Mouse (Mus musculus) embryonic facial prominence, embryonic 15.5 days (tissue): ENCODE measurements at regions not wholly inside any gene's neighbourhood (a gene's known extent, or its start where the extent isn't known, plus 50 kb on each side); places are given as distances from the start of the nearest gene placed in this dataset.

ENCODE experiments used
- ATAC-seq: fragments of 200-750 bp; cut with Nextera tagmentation; 2 replicates; pipeline ENCODE4 v1.8.0; 2017; ENCODE audit warnings: low read depth, moderate TSS enrichment; ENCODE audit not compliant: insufficient number of reproducible peaks, low FRiP score, low TSS enrichment
- H3K27ac ChIP-seq: fragments of 300-500 bp; sonication (generic); replicated peaks from 2 replicates; pipeline ENCODE4 v1.5.1; 2015; ENCODE audit warnings: mild to moderate bottlenecking, inconsistent platforms
- H3K27me3 ChIP-seq: fragments of 300-500 bp; sonication (generic); 2 replicates; pipeline ENCODE4 v1.6.1; 2015; ENCODE audit warnings: inconsistent platforms
- H3K36me3 ChIP-seq: fragments of 300-500 bp; sonication (generic); 2 replicates; pipeline ENCODE4 v1.6.1; 2015; ENCODE audit warnings: mild to moderate bottlenecking, inconsistent platforms
- H3K4me1 ChIP-seq: fragments of 300-500 bp; sonication (generic); 2 replicates; pipeline ENCODE4 v1.6.1; 2015; ENCODE audit warnings: inconsistent platforms
- H3K4me2 ChIP-seq: fragments of 300-500 bp; sonication (generic); replicated peaks from 2 replicates; pipeline ENCODE4 v1.6.1; 2015; ENCODE audit warnings: mild to moderate bottlenecking, inconsistent platforms
- H3K4me3 ChIP-seq: fragments of 300-500 bp; sonication (generic); replicated peaks from 2 replicates; pipeline ENCODE4 v1.5.1; 2015; ENCODE audit warnings: mild to moderate bottlenecking, inconsistent platforms
- H3K9ac ChIP-seq: fragments of 300-500 bp; sonication (generic); 2 replicates; pipeline ENCODE4 v1.6.1; 2015; ENCODE audit warnings: inconsistent platforms
- H3K9me3 ChIP-seq: fragments of 300-500 bp; sonication (generic); replicated peaks from 2 replicates; pipeline ENCODE4 v1.6.1; 2016; ENCODE audit warnings: inconsistent platforms
- WGBS: fragments of 180-500 bp; shearing (Covaris S2); methylation state at CpG from one replicate; pipeline ENCODE4 v1.1.7; 2015; 5-methylcytosine and 5-hydroxymethylcytosine counted together

GRCm38 (mm10) chr12:107769801-107770515, 233.4 kb downstream of the Bcl11b start:
- ATAC-seq, result no peak
- Histone ChIP-seq H3K27me3 (no peaks in the 10 kb centered on the region), H3K4me3 (no peak overlapping the region), H3K4me1 (peaks cover 12% of the 10 kb centered on the region), H3K4me2 (no peak overlapping the region), H3K9ac (no peak overlapping the region), H3K27ac (no peak overlapping the region), H3K36me3 (no peaks in the 10 kb centered on the region), H3K9me3 (no peaks in the 10 kb centered on the region)
- WGBS, result 52% methylated on average over 13 of the region's 13 CpGs

GRCm38 (mm10) chr12:107770516-107770836, 232.9 kb downstream of the Bcl11b start:
- 33% methylated on average over 5 of the region's 5 CpGs for WGBS
- Histone ChIP-seq H3K4me1 (peaks cover 12% of the 10 kb centered on the region), H3K36me3 (no peaks in the 10 kb centered on the region), H3K4me3 (no peak overlapping the region), H3K27ac (no peak overlapping the region), H3K27me3 (no peaks in the 10 kb centered on the region), H3K9ac (no peak overlapping the region), H3K4me2 (no peak overlapping the region), H3K9me3 (no peaks in the 10 kb centered on the region)
- no peak for ATAC-seq

GRCm38 (mm10) chr12:107771325-107771724, 232.1 kb downstream of the Bcl11b start:
- Histone ChIP-seq H3K4me3 (no peak overlapping the region), H3K36me3 (no peaks in the 10 kb centered on the region), H3K27me3 (no peaks in the 10 kb centered on the region), H3K4me1 (peaks cover 12% of the 10 kb centered on the region), H3K9me3 (no peaks in the 10 kb centered on the region), H3K27ac (no peak overlapping the region), H3K9ac (no peak overlapping the region), H3K4me2 (no peak overlapping the region)
- no peak for ATAC-seq
- WGBS, result 72% methylated on average over 2 of the region's 2 CpGs

- H3K9me3 ChIP-seq, result no peaks in the 10 kb centered on the region
- no peak overlapping the region for H3K9ac ChIP-seq
- 49% methylated on average over 3 of the region's 3 CpGs for WGBS
Measured at GRCm38 (mm10) chr12:107771809-107772208, 231.6 kb downstream of the Bcl11b start.

GRCm38 (mm10) chr12:107778046-107778445, 225.4 kb downstream of the Bcl11b start:
- Histone ChIP-seq H3K4me2 (no peak overlapping the region), H3K9ac (no peak overlapping the region), H3K36me3 (no peaks in the 10 kb centered on the region), H3K9me3 (no peaks in the 10 kb centered on the region), H3K4me1 (0 out of 2 replicates have a peak, but pooled peaks cover 7% of the 10 kb centered on the region), H3K27ac (no peak overlapping the region), H3K4me3 (no peak overlapping the region), H3K27me3 (no peaks in the 10 kb centered on the region)
- 57% methylated on average over 9 of the region's 9 CpGs for WGBS
- ATAC-seq, result no peak

More at GRCm38 (mm10) chr12:107771809-107772208, 231.6 kb downstream of the Bcl11b start:
- Histone ChIP-seq H3K27ac (no peak overlapping the region), H3K36me3 (no peaks in the 10 kb centered on the region), H3K4me1 (peaks cover 12% of the 10 kb centered on the region), H3K4me3 (no peak overlapping the region), H3K4me2 (no peak overlapping the region), H3K27me3 (no peaks in the 10 kb centered on the region)
- no peak for ATAC-seq

- H3K27me3 ChIP-seq, result no peaks in the 10 kb centered on the region
- no peak overlapping the region for H3K9ac ChIP-seq
- H3K9me3 ChIP-seq, result no peaks in the 10 kb centered on the region
- no peak overlapping the region for H3K4me3 ChIP-seq
- H3K27ac ChIP-seq, result no peak overlapping the region
- no peak for ATAC-seq
- no peak overlapping the region for H3K4me2 ChIP-seq
- 81% methylated on average over 13 of the region's 13 CpGs for WGBS
- 0 out of 2 replicates have a peak, but pooled peaks cover 7% of the 10 kb centered on the region for H3K4me1 ChIP-seq
- no peaks in the 10 kb centered on the region for H3K36me3 ChIP-seq
Measured at GRCm38 (mm10) chr12:107779306-107780057, 223.9 kb downstream of the Bcl11b start.

- 47% methylated on average over 3 of the region's 3 CpGs for WGBS
Measured at GRCm38 (mm10) chr12:107782147-107782546, 221.3 kb downstream of the Bcl11b start.

GRCm38 (mm10) chr12:107783831-107784230, 219.6 kb downstream of the Bcl11b start:
- Histone ChIP-seq H3K27me3 (no peaks in the 10 kb centered on the region), H3K36me3 (no peaks in the 10 kb centered on the region), H3K4me3 (no peak overlapping the region), H3K9ac (no peak overlapping the region), H3K9me3 (no peaks in the 10 kb centered on the region), H3K27ac (no peak overlapping the region), H3K4me2 (no peak overlapping the region), H3K4me1 (0 out of 2 replicates have a peak, but pooled peaks cover 7% of the 10 kb centered on the region)
- WGBS, result 71% methylated on average over 7 of the region's 7 CpGs
- ATAC-seq, result no peak

More at GRCm38 (mm10) chr12:107782147-107782546, 221.3 kb downstream of the Bcl11b start:
- no peak overlapping the region for H3K4me2 ChIP-seq
- H3K9me3 ChIP-seq, result no peaks in the 10 kb centered on the region
- no peaks in the 10 kb centered on the region for H3K27me3 ChIP-seq
- no peaks in the 10 kb centered on the region for H3K36me3 ChIP-seq
- H3K9ac ChIP-seq, result no peak overlapping the region
- no peak for ATAC-seq
- 0 out of 2 replicates have a peak, but pooled peaks cover 7% of the 10 kb centered on the region for H3K4me1 ChIP-seq
- H3K27ac ChIP-seq, result no peak overlapping the region
- no peak overlapping the region for H3K4me3 ChIP-seq

GRCm38 (mm10) chr12:107789818-107790217, 213.6 kb downstream of the Bcl11b start:
- Histone ChIP-seq H3K27ac (no peak overlapping the region), H3K27me3 (no peaks in the 10 kb centered on the region), H3K9me3 (no peaks in the 10 kb centered on the region), H3K4me1 (no peaks in the 10 kb centered on the region), H3K4me3 (no peak overlapping the region), H3K9ac (no peak overlapping the region), H3K4me2 (no peak overlapping the region), H3K36me3 (no peaks in the 10 kb centered on the region)
- 42% methylated on average over 6 of the region's 6 CpGs for WGBS
- ATAC-seq, result no peak

- 71% methylated on average over 5 of the region's 5 CpGs for WGBS
- Histone ChIP-seq H3K9ac (no peak overlapping the region), H3K9me3 (no peaks in the 10 kb centered on the region), H3K27ac (no peak overlapping the region), H3K4me3 (no peak overlapping the region), H3K4me1 (peaks cover 9% of the 10 kb centered on the region), H3K36me3 (no peaks in the 10 kb centered on the region), H3K27me3 (no peaks in the 10 kb centered on the region), H3K4me2 (no peak overlapping the region)
- ATAC-seq, result no peak; the same call in 1 of the 2 replicates
Measured at GRCm38 (mm10) chr12:107800296-107800695, 203.1 kb downstream of the Bcl11b start.

- Histone ChIP-seq H3K4me1 (peaks cover 27% of the 10 kb centered on the region), H3K36me3 (no peaks in the 10 kb centered on the region), H3K4me2 (peak overlapping the region; percentile 34), H3K4me3 (no peak overlapping the region), H3K9me3 (no peaks in the 10 kb centered on the region), H3K27me3 (no peaks in the 10 kb centered on the region; the same call in 1 of the 2 replicates), H3K9ac (no peak overlapping the region), H3K27ac (no peak overlapping the region)
- peak; percentile 62 for ATAC-seq
- WGBS, result 8% methylated on average over 11 of the region's 11 CpGs
Measured at GRCm38 (mm10) chr12:107807634-107808033, 195.8 kb downstream of the Bcl11b start.
